Mouse (Mus musculus): ENCODE data around the gene Cdkl5.

- TF ChIP-seq CTCF (IDR thresholded peaks at IDR 0.05; ENCODE audit: low read depth, low read length) (no peak), POLR2A (IDR thresholded peaks at IDR 0.05; ENCODE audit: insufficient read depth, low read length) (no peak), EP300 (IDR thresholded peaks at IDR 0.05; ENCODE audit: insufficient read depth, low read depth, low read length) (no peak)
Observed at GRCm38 (mm10) chrX:160735650-160736049, 258.9 kb downstream of the Cdkl5 start, which contains the start of gene Ppef1.
